10 mouse cellular contexts compared by ENCODE assay signal in the genomic region with DNA sequence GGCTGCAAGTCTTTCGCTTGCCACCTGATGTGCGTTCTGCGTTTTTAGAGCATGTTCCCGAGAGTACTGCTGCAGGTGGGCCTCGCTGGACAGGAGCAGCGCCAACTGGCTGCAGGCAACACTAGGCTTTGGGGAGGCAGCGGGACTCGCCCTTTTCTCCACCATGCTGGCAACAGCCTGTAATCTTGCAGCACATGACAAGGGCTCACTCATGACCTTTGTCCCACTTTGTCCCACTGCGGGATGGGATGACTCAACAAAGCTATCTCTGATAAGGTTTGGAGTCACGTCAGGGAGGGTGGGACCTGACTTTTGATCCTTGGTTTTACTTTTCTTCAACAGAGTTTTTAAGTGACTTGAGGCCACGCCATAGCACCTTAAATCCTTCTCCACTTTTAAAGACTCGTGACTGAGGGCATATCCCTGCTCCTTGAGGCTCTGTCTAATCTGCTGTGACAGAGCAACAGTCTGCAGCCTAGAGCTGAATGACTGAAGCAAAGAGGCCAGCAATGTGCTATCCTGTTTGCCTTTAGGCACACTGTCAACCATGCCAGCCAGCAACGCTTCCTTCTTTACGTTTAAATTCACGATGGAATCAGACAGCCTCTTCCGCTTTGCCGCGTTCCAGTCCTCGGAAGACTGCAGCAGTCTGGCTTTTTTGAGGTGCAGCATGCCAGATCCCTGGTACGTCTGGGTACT.
DNase-seq lines count a peak whose midpoint lies in the region; ATAC-seq lines count a peak whose summit lies in the region.
"Had no signal": no experiment of that assay in that cellular context is flagged by ENCODE, and none has a peak within 500 bp of the region (broad histone marks: within the 10 kb centered on the region; RNA-seq: fewer than 3 reads in every experiment).

No protein-coding gene starts in this region.

- H3K4me3 ChIP-seq in heart, embryonic 15.5 days = no peak overlapping the region
- no peak overlapping the region for H3K4me3 ChIP-seq in liver, embryonic 16.5 days (ENCODE audit: low read depth, low read length)
- no peak overlapping the region for H3K4me3 ChIP-seq in kidney, embryonic 15.5 days (replicated peaks)

- WGBS in heart, embryonic 15.5 days = 52% methylated on average over 20 of the region's 20 CpGs
- WGBS in liver, embryonic 16.5 days (ENCODE audit: insufficient replicate concordance) = 70% methylated on average over 20 of the region's 20 CpGs
- WGBS in kidney, embryonic 15.5 days = 88% methylated on average over 20 of the region's 20 CpGs

- no peaks in the 10 kb centered on the region for H3K27me3 ChIP-seq in heart, embryonic 15.5 days
- no peaks in the 10 kb centered on the region for H3K27me3 ChIP-seq in liver, embryonic 16.5 days (ENCODE audit: control insufficient read depth, insufficient read depth, low read depth, low read length)
- no peaks in the 10 kb centered on the region for H3K27me3 ChIP-seq in kidney, embryonic 15.5 days

- peak overlapping the region; percentile 18 for H3K4me2 ChIP-seq in heart, embryonic 15.5 days
- H3K4me2 ChIP-seq in liver, embryonic 16.5 days (ENCODE audit: low read depth, low read length) = peak overlapping the region; percentile 33
- no peak overlapping the region for H3K4me2 ChIP-seq in kidney, embryonic 15.5 days

- peak; percentile 59; the same call in 1 of the 2 replicates for ATAC-seq in heart, embryonic 15.5 days (replicated peaks; ENCODE audit: insufficient number of reproducible peaks, insufficient read depth, low FRiP score, low read depth)
- ATAC-seq in liver, embryonic 16.5 days (ENCODE audit: low read depth) = peak; percentile 90
- ATAC-seq in kidney, embryonic 15.5 days (replicated peaks; ENCODE audit: low FRiP score) = no peak

- H3K4me1 ChIP-seq in heart, embryonic 15.5 days (replicated peaks) = peaks cover 28% of the 10 kb centered on the region
- H3K4me1 ChIP-seq in liver, embryonic 16.5 days (ENCODE audit: control insufficient read depth, low read depth, low read length) = peaks cover 17% of the 10 kb centered on the region
- H3K4me1 ChIP-seq in kidney, embryonic 15.5 days = no peaks in the 10 kb centered on the region

- H3K36me3 ChIP-seq in heart, embryonic 15.5 days = peaks cover 18% of the 10 kb centered on the region
- H3K36me3 ChIP-seq in liver, embryonic 16.5 days (ENCODE audit: control insufficient read depth, insufficient read depth) = peaks cover 40% of the 10 kb centered on the region
- H3K36me3 ChIP-seq in kidney, embryonic 15.5 days = peaks cover 50% of the 10 kb centered on the region

- peak overlapping the region; percentile 60 for H3K27ac ChIP-seq in heart, embryonic 15.5 days
- H3K27ac ChIP-seq in liver, embryonic 16.5 days (ENCODE audit: low read length) = peak overlapping the region; percentile 71
- no peak overlapping the region for H3K27ac ChIP-seq in kidney, embryonic 15.5 days

- H3K9ac ChIP-seq in heart, embryonic 15.5 days = no peak overlapping the region
- H3K9ac ChIP-seq in liver, embryonic 16.5 days (ENCODE audit: low read depth, low read length) = no peak overlapping the region
- no peak overlapping the region for H3K9ac ChIP-seq in kidney, embryonic 15.5 days

- DNase-seq in cerebellum, postnatal 25 days = peak; percentile 40 to 45
- no peak for DNase-seq in cerebellum, postnatal 4 days (ENCODE audit: low spot score in 2 of 2)
- peak; percentile 56 for DNase-seq in adrenal gland, postnatal 25 days
- DNase-seq in layer of hippocampus, postnatal 14 days (ENCODE audit: low spot score in 2 of 2) = no peak
- no peak for DNase-seq in layer of hippocampus, postnatal 25 days (ENCODE audit: extremely low spot score in 1 of 2, low spot score in 1 of 2)
- DNase-seq: kidney, adult 2 months; lung, postnatal 14 days had no signal

- no peaks in the 10 kb centered on the region for H3K9me3 ChIP-seq in heart, embryonic 15.5 days (replicated peaks)
- H3K9me3 ChIP-seq in liver, embryonic 16.5 days (replicated peaks; ENCODE audit: control insufficient read depth, low read length) = no peaks in the 10 kb centered on the region
- H3K9me3 ChIP-seq in kidney, embryonic 15.5 days (replicated peaks) = no peaks in the 10 kb centered on the region

Comparison
In these comparisons a context has a peak if more than half of its experiments do, and no peak if none do; other contexts are left out.
1. DNase-seq: peak in cerebellum, postnatal 25 days (2 of 2) and adrenal gland, postnatal 25 days (single experiment); none in cerebellum, postnatal 4 days (0 of 2), layer of hippocampus, postnatal 14 days (0 of 2) and layer of hippocampus, postnatal 25 days (0 of 2).